Mouse (Mus musculus) liver, postnatal 0 days (tissue): ENCODE results near the gene Slc6a6. TPM values are rescaled to one million over a fixed set of nuclear protein-coding genes. Genes with fewer than 3 reads are reported as not detected.

ENCODE experiments used
- ATAC-seq: fragments of 200-750 bp; cut with Nextera tagmentation; 2 replicates; pipeline ENCODE4 v1.8.0; 2017; ENCODE audit warnings: mild to moderate bottlenecking, moderate library complexity
- DNase-seq: peaks from one replicate; pipeline ENCODE4 v3.0.0-alpha.2; 2016
- H3K27ac ChIP-seq: fragments of 300-500 bp; sonication (generic); 2 replicates; pipeline ENCODE4 v1.5.1; 2014; ENCODE audit warnings: antibody characterized with exemption, moderate library complexity, mild to moderate bottlenecking, low read depth
- H3K27me3 ChIP-seq: fragments of 300-500 bp; sonication (generic); 2 replicates; pipeline ENCODE4 v1.6.1; 2014; ENCODE audit warnings: low read length, control low read depth, mixed read lengths; ENCODE audit not compliant: insufficient read depth
- H3K36me3 ChIP-seq: fragments of 300-500 bp; sonication (generic); replicated peaks from 2 replicates; pipeline ENCODE4 v1.6.1; 2014; ENCODE audit warnings: mild to moderate bottlenecking, control low read depth, low read length, moderate library complexity, mixed read lengths; ENCODE audit not compliant: insufficient read depth
- H3K4me1 ChIP-seq: fragments of 300-500 bp; sonication (generic); 2 replicates; pipeline ENCODE4 v1.6.1; 2014; ENCODE audit warnings: antibody characterized with exemption, mild to moderate bottlenecking, control low read depth; ENCODE audit not compliant: insufficient read depth
- H3K4me2 ChIP-seq: fragments of 300-500 bp; sonication (generic); 2 replicates; pipeline ENCODE4 v1.6.1; 2014; ENCODE audit warnings: low read depth, mild to moderate bottlenecking, low read length, moderate library complexity, mixed read lengths
- H3K4me3 ChIP-seq: fragments of 300-500 bp; sonication (generic); 2 replicates; pipeline ENCODE4 v1.5.1; 2014; ENCODE audit warnings: low read depth, low read length
- H3K9ac ChIP-seq: fragments of 300-500 bp; sonication (generic); replicated peaks from 2 replicates; pipeline ENCODE4 v1.6.1; 2014; ENCODE audit warnings: mild to moderate bottlenecking, moderate library complexity
- H3K9me3 ChIP-seq: fragments of 300-500 bp; sonication (generic); 2 replicates; pipeline ENCODE4 v1.6.1; 2016; ENCODE audit warnings: mild to moderate bottlenecking, control low read depth, low read length, mixed read lengths
- CTCF ChIP-seq: sonication (generic); IDR thresholded peaks from 2 replicates; pipeline ENCODE4 v1.5.1; 2016; ENCODE audit warnings: antibody characterized with exemption, low read depth
- EP300 ChIP-seq: IDR thresholded peaks from 2 replicates; pipeline ENCODE4 v1.6.1; 2016; ENCODE audit warnings: antibody characterized with exemption, low read depth, mild to moderate bottlenecking
- WGBS: fragments of 180-500 bp; shearing (Covaris S2); extraction: QIAGEN DNeasy Blood & Tissue Kit; methylation state at CpG from one replicate; pipeline ENCODE4 v1.1.7; 2014; ENCODE audit not compliant: insufficient replicate concordance; 5-methylcytosine and 5-hydroxymethylcytosine counted together
- polyA plus RNA-seq: library from polyadenylated mRNA; unstranded; fragments of >200 nt; fragmentation: Nextera tagmentation; extraction: Ambion mirVana; gene quantifications from 2 replicates; pipeline ENCODE4 v1.2.1, GENCODE M21; 2015

The Slc6a6 gene
- polyA plus RNA-seq, 1 experiment from 2014 or later = 34.4 TPM

- Histone ChIP-seq H3K36me3 (peaks cover 52% of the 10 kb centered on the region), H3K4me2 (no peak overlapping the region), H3K9ac (no peak overlapping the region), H3K27me3 (no peaks in the 10 kb centered on the region), H3K27ac (peak overlapping the region; percentile 22; the same call in 1 of the 2 replicates), H3K9me3 (no peaks in the 10 kb centered on the region), H3K4me3 (no peak overlapping the region), H3K4me1 (0 out of 2 replicates have a peak, but pooled peaks cover 2% of the 10 kb centered on the region)
- TF ChIP-seq CTCF (no peak), EP300 (no peak)
- DNase-seq (no peak), ATAC-seq (no peak)
- WGBS = 82% methylated on average over 12 of the region's 12 CpGs
These were observed 71.0 kb downstream of the Slc6a6 start for GRCm38 (mm10) chr6:91754845-91755244.

- 65% methylated on average over 9 of the region's 9 CpGs for WGBS
- Histone ChIP-seq H3K4me1 (no peaks in the 10 kb centered on the region), H3K27ac (no peak overlapping the region), H3K9ac (no peak overlapping the region), H3K9me3 (no peaks in the 10 kb centered on the region), H3K4me2 (no peak overlapping the region), H3K36me3 (peaks cover 7% of the 10 kb centered on the region), H3K27me3 (no peaks in the 10 kb centered on the region), H3K4me3 (no peak overlapping the region)
- DNase-seq (no peak), ATAC-seq (no peak)
- TF ChIP-seq CTCF (peak; percentile 32; the same call in 1 of the 2 replicates), EP300 (no peak)
These were observed 78.3 kb downstream of the Slc6a6 start for GRCm38 (mm10) chr6:91762051-91762742.

GRCm38 (mm10) chr6:91767550-91767949, 83.7 kb downstream of the Slc6a6 start:
- no peak overlapping the region for H3K9ac ChIP-seq
- no peak for ATAC-seq
- no peak for TF ChIP-seq CTCF
- TF ChIP-seq EP300 = no peak
- no peak overlapping the region for H3K27ac ChIP-seq
- no peaks in the 10 kb centered on the region for H3K27me3 ChIP-seq
- no peaks in the 10 kb centered on the region for H3K36me3 ChIP-seq
- 37% methylated on average over 8 of the region's 8 CpGs for WGBS
- H3K4me1 ChIP-seq = no peaks in the 10 kb centered on the region
- H3K9me3 ChIP-seq = no peaks in the 10 kb centered on the region
- DNase-seq = no peak
- H3K4me3 ChIP-seq = no peak overlapping the region
- H3K4me2 ChIP-seq = no peak overlapping the region

- H3K27ac ChIP-seq = no peak overlapping the region
- H3K4me1 ChIP-seq = no peaks in the 10 kb centered on the region
- no peaks in the 10 kb centered on the region for H3K9me3 ChIP-seq
- H3K9ac ChIP-seq = no peak overlapping the region
- ATAC-seq (no peak), DNase-seq (no peak)
- TF ChIP-seq EP300 (no peak), CTCF (no peak)
- WGBS = 59% methylated on average over 5 of the region's 5 CpGs
- H3K4me3 ChIP-seq = no peak overlapping the region
- no peaks in the 10 kb centered on the region for H3K36me3 ChIP-seq
- H3K4me2 ChIP-seq = no peak overlapping the region
- H3K27me3 ChIP-seq = no peaks in the 10 kb centered on the region
These were observed 90.1 kb downstream of the Slc6a6 start for GRCm38 (mm10) chr6:91773951-91774350.

GRCm38 (mm10) chr6:91776543-91776942, 92.7 kb downstream of the Slc6a6 start:
- H3K9ac ChIP-seq = no peak overlapping the region
- TF ChIP-seq CTCF = peak; percentile 87
- no peak for TF ChIP-seq EP300
- no peaks in the 10 kb centered on the region for H3K27me3 ChIP-seq
- H3K4me2 ChIP-seq = no peak overlapping the region
- H3K4me1 ChIP-seq = no peaks in the 10 kb centered on the region
- H3K27ac ChIP-seq = no peak overlapping the region
- DNase-seq (peak; percentile 68), ATAC-seq (peak; percentile 45; the same call in 1 of the 2 replicates)
- 11% methylated on average over 9 of the region's 9 CpGs for WGBS
- H3K9me3 ChIP-seq = no peaks in the 10 kb centered on the region
- no peaks in the 10 kb centered on the region for H3K36me3 ChIP-seq
- H3K4me3 ChIP-seq = no peak overlapping the region

GRCm38 (mm10) chr6:91779206-91779605, 95.4 kb downstream of the Slc6a6 start:
- no peak for TF ChIP-seq CTCF
- no peak for TF ChIP-seq EP300
- no peak overlapping the region for H3K27ac ChIP-seq
- ATAC-seq (no peak), DNase-seq (no peak)
- WGBS = 57% methylated on average over 9 of the region's 9 CpGs
- H3K4me2 ChIP-seq = no peak overlapping the region
- no peak overlapping the region for H3K9ac ChIP-seq
- H3K9me3 ChIP-seq = no peaks in the 10 kb centered on the region
- no peaks in the 10 kb centered on the region for H3K4me1 ChIP-seq
- H3K27me3 ChIP-seq = no peaks in the 10 kb centered on the region
- no peak overlapping the region for H3K4me3 ChIP-seq
- H3K36me3 ChIP-seq = no peaks in the 10 kb centered on the region
